Mouse (Mus musculus) thymus, adult 2 months (tissue): ENCODE results near the gene Zfp704.

Source experiments
- CTCF ChIP-seq: fragments of 200-500 bp; IDR thresholded peaks from 2 replicates; pipeline ENCODE4 v1.5.1; 2012; ENCODE audit warnings: mild to moderate bottlenecking, control low read depth, low read length, moderate library complexity, borderline replicate concordance; ENCODE audit not compliant: control insufficient read depth, poor library complexity, insufficient read depth; ENCODE audit errors: extremely low read depth
- POLR2A ChIP-seq: fragments of 200-500 bp; IDR thresholded peaks from 2 replicates; pipeline ENCODE4 v1.6.1; 2012; ENCODE audit warnings: mild to moderate bottlenecking, low read length, control low read depth, moderate library complexity; ENCODE audit not compliant: control insufficient read depth, poor library complexity, insufficient read depth; ENCODE audit errors: extremely low read depth

- TF ChIP-seq CTCF (no peak), POLR2A (no peak)
Observed at GRCm38 (mm10) chr3:9456380-9456890, 153.4 kb downstream of the Zfp704 start.
